ENCODE assay signal across 11 mouse cellular contexts in genomic region chr8:110940682-110941452, GRCm38 (mm10). TPM values are rescaled to one million over a fixed set of nuclear protein-coding genes. Genes with fewer than 3 reads are reported as not detected.
DNase-seq lines count a peak whose midpoint lies in the region; ATAC-seq and TF ChIP-seq lines count a peak whose summit lies in the region.
"Had no signal": no experiment of that assay in that cellular context is flagged by ENCODE, and none has a peak within 500 bp of the region (broad histone marks: within the 10 kb centered on the region; RNA-seq: fewer than 3 reads in every experiment).

No protein-coding gene starts in this region.

- H3K4me1 ChIP-seq in kidney, embryonic 16.5 days (ENCODE audit: insufficient read depth, low read length): peaks cover 25% of the 10 kb centered on the region
- H3K4me1 ChIP-seq in liver, postnatal 0 days (ENCODE audit: insufficient read depth): peaks cover 22% of the 10 kb centered on the region

- no peak overlapping the region for H3K9ac ChIP-seq in kidney, embryonic 16.5 days (replicated peaks; ENCODE audit: low read length)
- H3K9ac ChIP-seq in liver, postnatal 0 days (replicated peaks): no peak overlapping the region
- H3K9ac ChIP-seq: forebrain, embryonic 15.5 days; hindbrain, embryonic 15.5 days had no signal

- H3K27ac ChIP-seq in kidney, embryonic 16.5 days (ENCODE audit: low read length): peak overlapping the region; percentile 69
- peak overlapping the region; percentile 44; the same call in 1 of the 2 replicates for H3K27ac ChIP-seq in liver, postnatal 0 days (ENCODE audit: low read depth)
- H3K27ac ChIP-seq: forebrain, embryonic 15.5 days had no signal

- no peaks in the 10 kb centered on the region for H3K27me3 ChIP-seq in kidney, embryonic 16.5 days (ENCODE audit: insufficient read depth, low read length)
- no peaks in the 10 kb centered on the region for H3K27me3 ChIP-seq in liver, postnatal 0 days (ENCODE audit: insufficient read depth, low read length)
- H3K27me3 ChIP-seq: forebrain, embryonic 15.5 days; hindbrain, embryonic 15.5 days had no signal

- H3K9me3 ChIP-seq in kidney, embryonic 16.5 days (ENCODE audit: low read length): no peaks in the 10 kb centered on the region
- no peaks in the 10 kb centered on the region for H3K9me3 ChIP-seq in liver, postnatal 0 days (ENCODE audit: low read length)
- H3K9me3 ChIP-seq: forebrain, embryonic 15.5 days; hindbrain, embryonic 15.5 days had no signal

- H3K4me3 ChIP-seq in kidney, embryonic 16.5 days (ENCODE audit: low read length): no peak overlapping the region
- no peak overlapping the region for H3K4me3 ChIP-seq in liver, postnatal 0 days (ENCODE audit: low read depth, low read length)
- H3K4me3 ChIP-seq: forebrain, embryonic 15.5 days; hindbrain, embryonic 15.5 days had no signal

- ATAC-seq in kidney, embryonic 16.5 days (ENCODE audit: low FRiP score, low TSS enrichment): no peak
- ATAC-seq in liver, postnatal 0 days: no peak
- ATAC-seq: forebrain, embryonic 15.5 days had no signal

- no peak for DNase-seq in kidney, postnatal 25 days
- peak; percentile 26 for DNase-seq in NIH3T3 (ENCODE audit: low read depth)
- peak; percentile 94 for DNase-seq in cerebellum, adult 9-10 months
- DNase-seq in liver, postnatal 0 days: no peak
- no peak for DNase-seq in spleen, postnatal 4 days (ENCODE audit: low spot score in 2 of 2)
- DNase-seq in layer of hippocampus, adult 9-10 months (ENCODE audit: low spot score): no peak
- DNase-seq: right cerebral cortex, postnatal 4 days; thymus, postnatal 25 days had no signal

- 72% methylated on average over 15 of the region's 15 CpGs for WGBS in kidney, embryonic 16.5 days
- WGBS in liver, postnatal 0 days (ENCODE audit: insufficient replicate concordance): 70% methylated on average over 15 of the region's 15 CpGs

- no peak overlapping the region for H3K4me2 ChIP-seq in kidney, embryonic 16.5 days (replicated peaks; ENCODE audit: low read depth, low read length)
- H3K4me2 ChIP-seq in liver, postnatal 0 days (ENCODE audit: low read depth, low read length): no peak overlapping the region
- H3K4me2 ChIP-seq: forebrain, embryonic 15.5 days; hindbrain, embryonic 15.5 days had no signal

- no peak for TF ChIP-seq EP300 in liver, postnatal 0 days (IDR thresholded peaks at IDR 0.05; ENCODE audit: low read depth)

- TF ChIP-seq CTCF in liver, postnatal 0 days (IDR thresholded peaks at IDR 0.05; ENCODE audit: low read depth): no peak

- no peaks in the 10 kb centered on the region for H3K36me3 ChIP-seq in kidney, embryonic 16.5 days (ENCODE audit: insufficient read depth, low read length)
- H3K36me3 ChIP-seq in liver, postnatal 0 days (replicated peaks; ENCODE audit: insufficient read depth, low read length): 0 out of 2 replicates have a peak, but pooled peaks cover 3% of the 10 kb centered on the region
- H3K36me3 ChIP-seq: forebrain, embryonic 15.5 days; hindbrain, embryonic 15.5 days had no signal

RNA-seq across cellular contexts. Expression of gene St3gal2, which starts 21.1 kb away (rescaled TPM):
- polyA plus RNA-seq in kidney, embryonic 16.5 days (2015; fragmentation: Nextera tagmentation; extraction: Ambion mirVana): 25.1 and 27.6 TPM in 2 replicates
- polyA plus RNA-seq in liver, postnatal 0 days (2015; fragmentation: Nextera tagmentation; extraction: Ambion mirVana): 8.1 and 10.1 TPM in 2 replicates

RNA-seq across cellular contexts. Expression of gene Fuk, which starts 38.6 kb away (rescaled TPM):
- 14.8 and 16.6 TPM in 2 replicates for polyA plus RNA-seq in kidney, embryonic 16.5 days (2015; fragmentation: Nextera tagmentation; extraction: Ambion mirVana)
- polyA plus RNA-seq in liver, postnatal 0 days (2015; fragmentation: Nextera tagmentation; extraction: Ambion mirVana): 1.9 and 2.2 TPM in 2 replicates

RNA-seq across cellular contexts. Expression of gene Ddx19a, which starts 56.7 kb away (rescaled TPM):
- polyA plus RNA-seq in kidney, embryonic 16.5 days (2015; fragmentation: Nextera tagmentation; extraction: Ambion mirVana): 15.0 and 15.1 TPM in 2 replicates
- polyA plus RNA-seq in liver, postnatal 0 days (2015; fragmentation: Nextera tagmentation; extraction: Ambion mirVana): 6.9 and 7.0 TPM in 2 replicates

Comparison
In these comparisons a context has a peak if more than half of its experiments do, and no peak if none do; other contexts are left out.
1. DNase-seq: peak in NIH3T3 (single experiment) and cerebellum, adult 9-10 months (single experiment); none in kidney, postnatal 25 days (0 of 2), liver, postnatal 0 days (single experiment), spleen, postnatal 4 days (0 of 2) and layer of hippocampus, adult 9-10 months (single experiment).